ENCODE assay signal across 19 mouse cellular contexts in genomic region chr5:102905441-102906211, GRCm38 (mm10).
DNase-seq lines count a peak whose midpoint lies in the region; ATAC-seq lines count a peak whose summit lies in the region.
"Had no signal": no experiment of that assay in that cellular context is flagged by ENCODE, and none has a peak within 500 bp of the region (broad histone marks: within the 10 kb centered on the region; RNA-seq: fewer than 3 reads in every experiment).

No protein-coding gene starts in this region.

- H3K27ac ChIP-seq in forebrain, embryonic 15.5 days (replicated peaks) = 0 out of 2 replicates have a peak overlapping the region, but pooled peaks have one; percentile 40
- H3K27ac ChIP-seq in forebrain, embryonic 16.5 days (ENCODE audit: low read length) = no peak overlapping the region
- H3K27ac ChIP-seq in hindbrain, embryonic 14.5 days = peak overlapping the region; percentile 45
- no peak overlapping the region for H3K27ac ChIP-seq in hindbrain, embryonic 11.5 days (ENCODE audit: low read depth, low read length)
- peak overlapping the region; percentile 31; the same call in 1 of the 2 replicates for H3K27ac ChIP-seq in midbrain, embryonic 12.5 days (replicated peaks)
- H3K27ac ChIP-seq: limb, embryonic 13.5 days; liver, embryonic 15.5 days; neural tube, embryonic 15.5 days had no signal

- H3K9ac ChIP-seq in forebrain, embryonic 15.5 days (replicated peaks) = no peak overlapping the region
- H3K9ac ChIP-seq in forebrain, embryonic 16.5 days (replicated peaks; ENCODE audit: low read depth, low read length) = no peak overlapping the region
- H3K9ac ChIP-seq in hindbrain, embryonic 14.5 days = 0 out of 2 replicates have a peak overlapping the region, but pooled peaks have one; percentile 4
- H3K9ac ChIP-seq in hindbrain, embryonic 11.5 days (ENCODE audit: low read depth, low read length) = no peak overlapping the region
- H3K9ac ChIP-seq in midbrain, embryonic 12.5 days (replicated peaks) = no peak overlapping the region
- H3K9ac ChIP-seq: limb, embryonic 13.5 days; liver, embryonic 15.5 days; neural tube, embryonic 15.5 days had no signal

- H3K27me3 ChIP-seq in forebrain, embryonic 15.5 days = no peaks in the 10 kb centered on the region
- H3K27me3 ChIP-seq in forebrain, embryonic 16.5 days (replicated peaks; ENCODE audit: control insufficient read depth, insufficient read depth, low read length) = no peaks in the 10 kb centered on the region
- no peaks in the 10 kb centered on the region for H3K27me3 ChIP-seq in hindbrain, embryonic 14.5 days (ENCODE audit: control insufficient read depth, insufficient read depth, low read length)
- H3K27me3 ChIP-seq in hindbrain, embryonic 11.5 days (ENCODE audit: control insufficient read depth, insufficient read depth, low read length) = no peaks in the 10 kb centered on the region
- H3K27me3 ChIP-seq in midbrain, embryonic 12.5 days = no peaks in the 10 kb centered on the region
- H3K27me3 ChIP-seq: limb, embryonic 13.5 days; liver, embryonic 15.5 days; neural tube, embryonic 15.5 days had no signal

- H3K4me3 ChIP-seq in forebrain, embryonic 15.5 days = no peak overlapping the region
- no peak overlapping the region for H3K4me3 ChIP-seq in forebrain, embryonic 16.5 days (replicated peaks; ENCODE audit: low read length)
- no peak overlapping the region for H3K4me3 ChIP-seq in hindbrain, embryonic 14.5 days (replicated peaks; ENCODE audit: low read length)
- H3K4me3 ChIP-seq in hindbrain, embryonic 11.5 days (ENCODE audit: low read depth, low read length) = no peak overlapping the region
- H3K4me3 ChIP-seq in midbrain, embryonic 12.5 days = no peak overlapping the region
- H3K4me3 ChIP-seq: erythroblast, embryonic 14.5 days; limb, embryonic 13.5 days; liver, embryonic 15.5 days; myocyte; neural tube, embryonic 15.5 days had no signal

- no peak overlapping the region for H3K4me2 ChIP-seq in forebrain, embryonic 15.5 days (replicated peaks)
- no peak overlapping the region for H3K4me2 ChIP-seq in forebrain, embryonic 16.5 days (ENCODE audit: low read length)
- H3K4me2 ChIP-seq in hindbrain, embryonic 14.5 days (replicated peaks) = no peak overlapping the region
- H3K4me2 ChIP-seq in hindbrain, embryonic 11.5 days (replicated peaks; ENCODE audit: low read depth, low read length) = no peak overlapping the region
- no peak overlapping the region; the same call in 1 of the 2 replicates for H3K4me2 ChIP-seq in midbrain, embryonic 12.5 days (replicated peaks)
- H3K4me2 ChIP-seq: limb, embryonic 13.5 days; liver, embryonic 15.5 days; neural tube, embryonic 15.5 days had no signal

- no peak for DNase-seq in hindbrain, embryonic 14.5 days (ENCODE audit: low spot score)
- DNase-seq in hindbrain, embryonic 11.5 days (ENCODE audit: low spot score) = no peak
- peak; percentile 61 for DNase-seq in R1 (ENCODE audit: low read depth, low spot score)
- no peak for DNase-seq in right cerebral cortex, postnatal 4 days
- DNase-seq in frontal cortex, postnatal 25 days (ENCODE audit: low spot score in 2 of 2) = no peak
- DNase-seq: heart, postnatal 4 days; kidney, postnatal 14 days; layer of hippocampus, adult 9-11 months; thymus, postnatal 4 days had no signal

- ATAC-seq in forebrain, embryonic 15.5 days (replicated peaks) = 0 out of 2 replicates have a peak, but pooled peaks have one; percentile 26
- ATAC-seq in forebrain, embryonic 16.5 days = no peak
- no peak for ATAC-seq in hindbrain, embryonic 14.5 days (ENCODE audit: low FRiP score)
- ATAC-seq in hindbrain, embryonic 11.5 days (ENCODE audit: low FRiP score) = no peak
- ATAC-seq in midbrain, embryonic 12.5 days (ENCODE audit: low FRiP score, low read depth) = no peak
- ATAC-seq: intestine, postnatal 0 days; lung, postnatal 0 days had no signal

- no peaks in the 10 kb centered on the region for H3K36me3 ChIP-seq in forebrain, embryonic 15.5 days
- H3K36me3 ChIP-seq in forebrain, embryonic 16.5 days (ENCODE audit: control insufficient read depth, insufficient read depth) = no peaks in the 10 kb centered on the region
- no peaks in the 10 kb centered on the region for H3K36me3 ChIP-seq in hindbrain, embryonic 14.5 days (replicated peaks; ENCODE audit: control insufficient read depth, insufficient read depth)
- no peaks in the 10 kb centered on the region for H3K36me3 ChIP-seq in hindbrain, embryonic 11.5 days (ENCODE audit: control insufficient read depth, insufficient read depth, low read length)
- no peaks in the 10 kb centered on the region for H3K36me3 ChIP-seq in midbrain, embryonic 12.5 days
- H3K36me3 ChIP-seq: limb, embryonic 13.5 days; liver, embryonic 15.5 days; neural tube, embryonic 15.5 days had no signal

- H3K4me1 ChIP-seq in forebrain, embryonic 15.5 days = 0 out of 2 replicates have a peak, but pooled peaks cover 6% of the 10 kb centered on the region
- H3K4me1 ChIP-seq in forebrain, embryonic 16.5 days (replicated peaks; ENCODE audit: control insufficient read depth, insufficient read depth, low read length) = no peaks in the 10 kb centered on the region
- no peaks in the 10 kb centered on the region for H3K4me1 ChIP-seq in hindbrain, embryonic 14.5 days (replicated peaks; ENCODE audit: control insufficient read depth, insufficient read depth, low read length)
- H3K4me1 ChIP-seq in hindbrain, embryonic 11.5 days (replicated peaks; ENCODE audit: control insufficient read depth, insufficient read depth, low read length) = 0 out of 2 replicates have a peak, but pooled peaks cover 2% of the 10 kb centered on the region
- H3K4me1 ChIP-seq in midbrain, embryonic 12.5 days = peaks cover 6% of the 10 kb centered on the region; the same call in 1 of the 2 replicates
- H3K4me1 ChIP-seq: limb, embryonic 13.5 days; liver, embryonic 15.5 days; neural tube, embryonic 15.5 days had no signal

- H3K9me3 ChIP-seq in forebrain, embryonic 15.5 days = no peaks in the 10 kb centered on the region
- no peaks in the 10 kb centered on the region for H3K9me3 ChIP-seq in forebrain, embryonic 16.5 days (ENCODE audit: control insufficient read depth, low read length)
- no peaks in the 10 kb centered on the region for H3K9me3 ChIP-seq in hindbrain, embryonic 14.5 days (ENCODE audit: control insufficient read depth, low read length)
- H3K9me3 ChIP-seq in hindbrain, embryonic 11.5 days (ENCODE audit: control insufficient read depth, low read length) = no peaks in the 10 kb centered on the region
- no peaks in the 10 kb centered on the region for H3K9me3 ChIP-seq in midbrain, embryonic 12.5 days
- H3K9me3 ChIP-seq: limb, embryonic 13.5 days; liver, embryonic 15.5 days; neural tube, embryonic 15.5 days had no signal

- WGBS in forebrain, embryonic 15.5 days = 47% methylated on average over 13 of the region's 13 CpGs
- 50% methylated on average over 13 of the region's 13 CpGs for WGBS in forebrain, embryonic 16.5 days
- WGBS in hindbrain, embryonic 14.5 days = 44% methylated on average over 13 of the region's 13 CpGs
- 58% methylated on average over 13 of the region's 13 CpGs for WGBS in hindbrain, embryonic 11.5 days
- 34% methylated on average over 13 of the region's 13 CpGs for WGBS in midbrain, embryonic 12.5 days

Comparison
In these comparisons a context has a peak if more than half of its experiments do, and no peak if none do; other contexts are left out.
1. H3K27ac ChIP-seq: peak in forebrain, embryonic 15.5 days (single experiment), hindbrain, embryonic 14.5 days (single experiment) and midbrain, embryonic 12.5 days (single experiment); none in forebrain, embryonic 16.5 days (single experiment) and hindbrain, embryonic 11.5 days (single experiment).